15 mouse cellular contexts compared by ENCODE assay signal in genomic region chr5:33239934-33240333, GRCm38 (mm10). TPM values are rescaled to one million over a fixed set of nuclear protein-coding genes. Genes with fewer than 3 reads are reported as not detected.
A peak's percentile ranks its signal among the peaks of the same experiment; 100 is the strongest.
DNase-seq lines count a peak whose midpoint lies in the region; ATAC-seq lines count a peak whose summit lies in the region.
"Had no signal": no experiment of that assay in that cellular context is flagged by ENCODE, and none has a peak within 500 bp of the region (broad histone marks: within the 10 kb centered on the region; RNA-seq: fewer than 3 reads in every experiment).

No protein-coding gene starts in this region.

- 0 out of 2 replicates have a peak overlapping the region, but pooled peaks have one; percentile 31 for H3K27ac ChIP-seq in forebrain, embryonic 13.5 days
- no peak overlapping the region for H3K27ac ChIP-seq in forebrain, embryonic 16.5 days (ENCODE audit: low read length)
- 0 out of 2 replicates have a peak overlapping the region, but pooled peaks have one; percentile 0 for H3K27ac ChIP-seq in kidney, embryonic 15.5 days
- peak overlapping the region; percentile 55 for H3K27ac ChIP-seq in embryonic facial prominence, embryonic 14.5 days (replicated peaks; ENCODE audit: low read depth, low read length)
- H3K27ac ChIP-seq: forebrain, embryonic 12.5 days; liver, embryonic 12.5 days had no signal

- no peak overlapping the region for H3K9ac ChIP-seq in forebrain, embryonic 13.5 days
- H3K9ac ChIP-seq in forebrain, embryonic 16.5 days (replicated peaks; ENCODE audit: low read depth, low read length) = no peak overlapping the region
- H3K9ac ChIP-seq in kidney, embryonic 15.5 days = no peak overlapping the region
- no peak overlapping the region for H3K9ac ChIP-seq in embryonic facial prominence, embryonic 14.5 days (ENCODE audit: low read depth, low read length)
- H3K9ac ChIP-seq: forebrain, embryonic 12.5 days; liver, embryonic 12.5 days had no signal

- intact Hi-C loops in heart, postnatal 10 days (cut with DNase I) = no loop called here

- H3K27me3 ChIP-seq in forebrain, embryonic 13.5 days = no peaks in the 10 kb centered on the region
- H3K27me3 ChIP-seq in forebrain, embryonic 16.5 days (replicated peaks; ENCODE audit: control insufficient read depth, insufficient read depth, low read length) = no peaks in the 10 kb centered on the region
- H3K27me3 ChIP-seq in kidney, embryonic 15.5 days = no peaks in the 10 kb centered on the region
- H3K27me3 ChIP-seq in embryonic facial prominence, embryonic 14.5 days (replicated peaks; ENCODE audit: control insufficient read depth, insufficient read depth, low read length) = no peaks in the 10 kb centered on the region
- H3K27me3 ChIP-seq: forebrain, embryonic 12.5 days; liver, embryonic 12.5 days had no signal

- ATAC-seq in forebrain, embryonic 13.5 days = no peak
- ATAC-seq in forebrain, embryonic 16.5 days = no peak
- ATAC-seq in kidney, embryonic 15.5 days (replicated peaks; ENCODE audit: low FRiP score) = no peak
- ATAC-seq in embryonic facial prominence, embryonic 14.5 days (ENCODE audit: low read depth) = no peak; the same call in 1 of the 2 replicates
- ATAC-seq: liver, embryonic 12.5 days had no signal

- 49% methylated on average over 3 of the region's 3 CpGs for WGBS in forebrain, embryonic 13.5 days
- WGBS in forebrain, embryonic 16.5 days = 43% methylated on average over 3 of the region's 3 CpGs
- WGBS in kidney, embryonic 15.5 days = 62% methylated on average over 3 of the region's 3 CpGs
- 57% methylated on average over 3 of the region's 3 CpGs for WGBS in embryonic facial prominence, embryonic 14.5 days

- H3K4me1 ChIP-seq in forebrain, embryonic 13.5 days = no peaks in the 10 kb centered on the region
- no peaks in the 10 kb centered on the region; the same call in 1 of the 2 replicates for H3K4me1 ChIP-seq in forebrain, embryonic 16.5 days (replicated peaks; ENCODE audit: control insufficient read depth, insufficient read depth, low read length)
- peaks cover 15% of the 10 kb centered on the region for H3K4me1 ChIP-seq in kidney, embryonic 15.5 days
- H3K4me1 ChIP-seq in embryonic facial prominence, embryonic 14.5 days (ENCODE audit: control insufficient read depth, insufficient read depth, low read length) = peaks cover 15% of the 10 kb centered on the region; the same call in 1 of the 2 replicates
- H3K4me1 ChIP-seq: forebrain, embryonic 12.5 days had no signal

- peaks cover 33% of the 10 kb centered on the region for H3K36me3 ChIP-seq in forebrain, embryonic 13.5 days (ENCODE audit: poor library complexity, severe bottlenecking)
- H3K36me3 ChIP-seq in forebrain, embryonic 16.5 days (ENCODE audit: control insufficient read depth, insufficient read depth) = 0 out of 2 replicates have a peak, but pooled peaks cover 3% of the 10 kb centered on the region
- H3K36me3 ChIP-seq in kidney, embryonic 15.5 days = peaks cover 33% of the 10 kb centered on the region
- H3K36me3 ChIP-seq in embryonic facial prominence, embryonic 14.5 days (ENCODE audit: control insufficient read depth, insufficient read depth, low read length) = no peaks in the 10 kb centered on the region

- no peaks in the 10 kb centered on the region for H3K9me3 ChIP-seq in forebrain, embryonic 13.5 days (replicated peaks)
- H3K9me3 ChIP-seq in forebrain, embryonic 16.5 days (ENCODE audit: control insufficient read depth, low read length) = no peaks in the 10 kb centered on the region
- H3K9me3 ChIP-seq in kidney, embryonic 15.5 days (replicated peaks) = no peaks in the 10 kb centered on the region
- no peaks in the 10 kb centered on the region for H3K9me3 ChIP-seq in embryonic facial prominence, embryonic 14.5 days (ENCODE audit: control insufficient read depth, low read length)
- H3K9me3 ChIP-seq: forebrain, embryonic 12.5 days; liver, embryonic 12.5 days had no signal

- H3K4me3 ChIP-seq in forebrain, embryonic 13.5 days = no peak overlapping the region
- H3K4me3 ChIP-seq in forebrain, embryonic 16.5 days (replicated peaks; ENCODE audit: low read length) = no peak overlapping the region
- H3K4me3 ChIP-seq in kidney, embryonic 15.5 days (replicated peaks) = no peak overlapping the region
- H3K4me3 ChIP-seq in embryonic facial prominence, embryonic 14.5 days (ENCODE audit: low read depth, low read length) = no peak overlapping the region
- H3K4me3 ChIP-seq: forebrain, embryonic 12.5 days; liver, embryonic 12.5 days had no signal

- H3K4me2 ChIP-seq in forebrain, embryonic 13.5 days = no peak overlapping the region
- no peak overlapping the region for H3K4me2 ChIP-seq in forebrain, embryonic 16.5 days (ENCODE audit: low read length)
- H3K4me2 ChIP-seq in kidney, embryonic 15.5 days = no peak overlapping the region
- no peak overlapping the region for H3K4me2 ChIP-seq in embryonic facial prominence, embryonic 14.5 days (ENCODE audit: low read depth, low read length)
- H3K4me2 ChIP-seq: forebrain, embryonic 12.5 days; liver, embryonic 12.5 days had no signal

- no peak for DNase-seq in kidney, adult 9 months
- DNase-seq in embryonic facial prominence, embryonic 14.5 days (ENCODE audit: low spot score) = no peak
- DNase-seq in heart, postnatal 10 days = peak; percentile 57 to 72
- DNase-seq in lung, postnatal 25 days (ENCODE audit: low spot score) = no peak
- DNase-seq in frontal cortex, postnatal 36 days (ENCODE audit: low spot score in 2 of 2) = no peak
- DNase-seq: cerebellum, adult 18-20 months; embryo, embryonic 11 days; layer of hippocampus, postnatal 36 days; lung, postnatal 10 days; thymus, adult 18-20 months had no signal

RNA-seq across cellular contexts. Expression of gene Spon2, which starts 21.7 kb away (rescaled TPM):
- polyA plus RNA-seq in forebrain, embryonic 13.5 days (2015; fragmentation: Nextera tagmentation; extraction: Ambion mirVana) = 1.1 and 1.9 TPM in 2 replicates
- 3.7 and 5.0 TPM in 2 replicates for polyA plus RNA-seq in forebrain, embryonic 16.5 days (2015; fragmentation: Nextera tagmentation; extraction: Ambion mirVana)
- polyA plus RNA-seq in kidney, embryonic 15.5 days (2015; fragmentation: Nextera tagmentation; extraction: Ambion mirVana) = 6.0 and 13.2 TPM in 2 replicates
- 21.7 and 27.1 TPM in 2 replicates for polyA plus RNA-seq in embryonic facial prominence, embryonic 14.5 days (2014; fragmentation: Nextera tagmentation; extraction: Ambion mirVana)
- 10 to 100 TPM; 19.0 to 43.7 TPM for total RNA-seq in heart, postnatal 10 days (2021)

RNA-seq across cellular contexts. Expression of gene Ctbp1, which starts 34.9 kb away (rescaled TPM):
- 488 and 509 TPM in 2 replicates for polyA plus RNA-seq in forebrain, embryonic 13.5 days (2015; fragmentation: Nextera tagmentation; extraction: Ambion mirVana)
- polyA plus RNA-seq in forebrain, embryonic 16.5 days (2015; fragmentation: Nextera tagmentation; extraction: Ambion mirVana) = 496 and 540 TPM in 2 replicates
- 318 and 324 TPM in 2 replicates for polyA plus RNA-seq in kidney, embryonic 15.5 days (2015; fragmentation: Nextera tagmentation; extraction: Ambion mirVana)
- polyA plus RNA-seq in embryonic facial prominence, embryonic 14.5 days (2014; fragmentation: Nextera tagmentation; extraction: Ambion mirVana) = 290 and 337 TPM in 2 replicates
- 100 to 1,000 TPM; 236 to 245 TPM for total RNA-seq in heart, postnatal 10 days (2021)

Comparison
In these comparisons a context has a peak if more than half of its experiments do, and no peak if none do; other contexts are left out.
1. DNase-seq: peak in heart, postnatal 10 days (2 of 2); none in kidney, adult 9 months (single experiment), embryonic facial prominence, embryonic 14.5 days (single experiment), lung, postnatal 25 days (single experiment) and frontal cortex, postnatal 36 days (0 of 2).